Mouse (Mus musculus) olfactory bulb, adult 2 months (tissue): Measurements from ENCODE around the gene Vcl.

Experiments
- CTCF ChIP-seq: fragments of 200-500 bp; IDR thresholded peaks from 2 replicates; pipeline ENCODE4 v1.5.1; 2012; ENCODE audit warnings: low read depth, mild to moderate bottlenecking, low read length, moderate library complexity; ENCODE audit not compliant: insufficient read depth
- POLR2A ChIP-seq: fragments of 200-500 bp; IDR thresholded peaks from 2 replicates; pipeline ENCODE4 v1.6.1; 2012; ENCODE audit warnings: mild to moderate bottlenecking, low read depth, low read length, moderate library complexity; ENCODE audit not compliant: insufficient read depth

- no peak for TF ChIP-seq CTCF
- TF ChIP-seq POLR2A = no peak
Measured at GRCm38 (mm10) chr14:20997548-20997947, 68.3 kb downstream of the Vcl start.
